Mouse (Mus musculus) forebrain, postnatal 0 days (tissue): ENCODE measurements at regions not wholly inside any gene's neighbourhood (a gene's known extent, or its start where the extent isn't known, plus 50 kb on each side); places are given as distances from the start of the nearest gene placed in this dataset.

Experiments
- ATAC-seq: fragments of 200-750 bp; cut with Nextera tagmentation; 2 replicates; pipeline ENCODE4 v1.8.0; 2017; ENCODE audit warnings: mild to moderate bottlenecking, moderate library complexity
- DNase-seq: peaks from one replicate; pipeline ENCODE4 v3.0.0-alpha.2; 2015
- H3K27ac ChIP-seq: fragments of 300-500 bp; sonication (generic); 2 replicates; pipeline ENCODE4 v1.5.1; 2014; ENCODE audit warnings: low read depth, mild to moderate bottlenecking, antibody characterized with exemption, low read length, moderate library complexity, mixed read lengths
- H3K27me3 ChIP-seq: fragments of 300-500 bp; sonication (generic); 2 replicates; pipeline ENCODE4 v1.6.1; 2014; ENCODE audit warnings: mild to moderate bottlenecking, low read length, mixed read lengths; ENCODE audit not compliant: insufficient read depth
- H3K36me3 ChIP-seq: fragments of 300-500 bp; sonication (generic); 2 replicates; pipeline ENCODE4 v1.6.1; 2014; ENCODE audit warnings: mild to moderate bottlenecking, moderate library complexity; ENCODE audit not compliant: insufficient read depth
- H3K4me1 ChIP-seq: fragments of 300-500 bp; sonication (generic); 2 replicates; pipeline ENCODE4 v1.6.1; 2014; ENCODE audit warnings: antibody characterized with exemption; ENCODE audit not compliant: insufficient read depth
- H3K4me2 ChIP-seq: fragments of 300-500 bp; sonication (generic); 2 replicates; pipeline ENCODE4 v1.6.1; 2014; ENCODE audit warnings: low read depth, mild to moderate bottlenecking, moderate library complexity
- H3K4me3 ChIP-seq: fragments of 300-500 bp; sonication (generic); 2 replicates; pipeline ENCODE4 v1.5.1; 2014; ENCODE audit warnings: low read depth, low read length, mixed read lengths
- H3K9ac ChIP-seq: fragments of 300-500 bp; sonication (generic); 2 replicates; pipeline ENCODE4 v1.6.1; 2014; ENCODE audit warnings: mild to moderate bottlenecking
- H3K9me3 ChIP-seq: fragments of 300-500 bp; sonication (generic); 2 replicates; pipeline ENCODE4 v1.6.1; 2016; ENCODE audit warnings: low read length
- CTCF ChIP-seq: sonication (generic); IDR thresholded peaks from 2 replicates; pipeline ENCODE4 v1.5.1; 2016; ENCODE audit warnings: antibody characterized with exemption, control low read depth, low read depth
- WGBS: fragments of 180-500 bp; shearing (Covaris S2); extraction: QIAGEN DNeasy Blood & Tissue Kit; methylation state at CpG from one replicate; pipeline ENCODE4 v1.1.7; 2014; 5-methylcytosine and 5-hydroxymethylcytosine counted together

GRCm38 (mm10) chr1:41140542-41140941 is 335.1 kb downstream of the Tmem182 start:
- Histone ChIP-seq H3K9ac (no peak overlapping the region), H3K4me2 (no peak overlapping the region), H3K36me3 (no peaks in the 10 kb centered on the region), H3K4me1 (no peaks in the 10 kb centered on the region; the same call in 1 of the 2 replicates), H3K27ac (no peak overlapping the region), H3K4me3 (no peak overlapping the region), H3K27me3 (no peaks in the 10 kb centered on the region), H3K9me3 (no peaks in the 10 kb centered on the region)
- ATAC-seq (no peak), DNase-seq (no peak)
- WGBS: 9% methylated on average over 1 of the region's 1 CpGs
- no peak for TF ChIP-seq CTCF

- no peak for TF ChIP-seq CTCF
- H3K4me2 ChIP-seq: no peak overlapping the region
- H3K9ac ChIP-seq: no peak overlapping the region
- no peaks in the 10 kb centered on the region for H3K36me3 ChIP-seq
- 84% methylated on average over 4 of the region's 4 CpGs for WGBS
- no peaks in the 10 kb centered on the region; the same call in 1 of the 2 replicates for H3K4me1 ChIP-seq
- DNase-seq (no peak), ATAC-seq (no peak)
- H3K4me3 ChIP-seq: no peak overlapping the region
- H3K27ac ChIP-seq: no peak overlapping the region
- no peaks in the 10 kb centered on the region for H3K9me3 ChIP-seq
- H3K27me3 ChIP-seq: no peaks in the 10 kb centered on the region
Measured at GRCm38 (mm10) chr1:41141992-41142391, 336.6 kb downstream of the Tmem182 start.

DNA sequence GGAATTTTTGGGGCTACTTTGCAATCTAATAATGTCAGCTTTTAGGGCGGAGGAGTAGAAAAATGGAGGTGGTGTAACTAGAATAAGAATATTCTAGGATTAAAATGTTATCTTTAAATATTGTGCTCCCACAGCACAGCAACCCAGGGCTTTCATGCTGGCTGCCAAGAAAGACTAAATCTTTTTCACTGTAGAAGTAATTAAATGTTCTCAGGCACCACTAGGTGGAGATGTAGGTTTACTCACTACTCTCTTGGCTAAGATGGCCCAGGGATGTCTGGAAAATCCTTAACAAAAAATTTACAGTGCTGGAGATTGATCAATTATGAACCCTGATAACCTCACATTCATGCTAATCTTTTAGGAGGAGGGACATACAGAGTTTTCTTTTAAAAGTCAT is 347.1 kb downstream of the Tmem182 start:
- Histone ChIP-seq H3K27ac (peak overlapping the region; percentile 60; the same call in 1 of the 2 replicates), H3K9ac (no peak overlapping the region), H3K4me1 (peaks cover 3% of the 10 kb centered on the region; the same call in 1 of the 2 replicates), H3K27me3 (no peaks in the 10 kb centered on the region), H3K36me3 (no peaks in the 10 kb centered on the region), H3K9me3 (no peaks in the 10 kb centered on the region), H3K4me3 (no peak overlapping the region), H3K4me2 (no peak overlapping the region)
- WGBS: 27% methylated on average over 1 of the region's 1 CpGs
- ATAC-seq (peak; percentile 83), DNase-seq (peak; percentile 86)
- peak; percentile 85 for TF ChIP-seq CTCF

GRCm38 (mm10) chr1:41153174-41153999 is 348.0 kb downstream of the Tmem182 start:
- Histone ChIP-seq H3K4me3 (no peak overlapping the region), H3K9me3 (no peaks in the 10 kb centered on the region), H3K27me3 (no peaks in the 10 kb centered on the region), H3K4me1 (peaks cover 6% of the 10 kb centered on the region), H3K36me3 (no peaks in the 10 kb centered on the region), H3K9ac (no peak overlapping the region), H3K4me2 (no peak overlapping the region), H3K27ac (peak overlapping the region; percentile 60)
- no peak for TF ChIP-seq CTCF
- 32% methylated on average over 14 of the region's 14 CpGs for WGBS
- no peak for ATAC-seq
- peak; percentile 58 for DNase-seq

GRCm38 (mm10) chr1:41154198-41154597 is 348.8 kb downstream of the Tmem182 start:
- TF ChIP-seq CTCF: no peak
- WGBS: 29% methylated on average over 4 of the region's 4 CpGs
- Histone ChIP-seq H3K4me1 (peaks cover 13% of the 10 kb centered on the region), H3K27ac (peak overlapping the region; percentile 69; the same call in 1 of the 2 replicates), H3K27me3 (no peaks in the 10 kb centered on the region), H3K4me2 (no peak overlapping the region), H3K9me3 (no peaks in the 10 kb centered on the region), H3K36me3 (no peaks in the 10 kb centered on the region), H3K9ac (no peak overlapping the region), H3K4me3 (no peak overlapping the region)
- ATAC-seq (no peak), DNase-seq (peak; percentile 56)

- Histone ChIP-seq H3K36me3 (no peaks in the 10 kb centered on the region), H3K9me3 (no peaks in the 10 kb centered on the region), H3K4me2 (0 out of 2 replicates have a peak overlapping the region, but pooled peaks have one; percentile 10), H3K4me1 (peaks cover 13% of the 10 kb centered on the region), H3K9ac (peak overlapping the region; percentile 28), H3K27ac (peak overlapping the region; percentile 80), H3K4me3 (no peak overlapping the region), H3K27me3 (no peaks in the 10 kb centered on the region)
- no peak for DNase-seq
- no peak for ATAC-seq
- no peak for TF ChIP-seq CTCF
- 16% methylated on average over 10 of the region's 10 CpGs for WGBS
Measured at GRCm38 (mm10) chr1:41156946-41157345, 351.5 kb downstream of the Tmem182 start.
